Mouse (Mus musculus) intestine, postnatal 0 days (tissue): Measurements from ENCODE around the gene 4930564D02Rik. TPM values are rescaled to one million over a fixed set of nuclear protein-coding genes. Genes with fewer than 3 reads are reported as not detected.
A peak's percentile ranks its signal among the peaks of the same experiment; 100 is the strongest.

Experiments used
- ATAC-seq: fragments of 200-750 bp; cut with Nextera tagmentation; 2 replicates; pipeline ENCODE4 v1.8.0; 2017; ENCODE audit warnings: mild to moderate bottlenecking, moderate TSS enrichment, moderate library complexity
- H3K27ac ChIP-seq: fragments of 300-500 bp; sonication (generic); 2 replicates; pipeline ENCODE4 v1.5.1; 2014; ENCODE audit warnings: mild to moderate bottlenecking, low read depth, low read length, moderate library complexity
- H3K27me3 ChIP-seq: fragments of 300-500 bp; sonication (generic); replicated peaks from 2 replicates; pipeline ENCODE4 v1.6.1; 2014; ENCODE audit warnings: low read length, mixed read lengths; ENCODE audit not compliant: control insufficient read depth, insufficient read depth
- H3K36me3 ChIP-seq: fragments of 300-500 bp; sonication (generic); 2 replicates; pipeline ENCODE4 v1.6.1; 2014; ENCODE audit warnings: mild to moderate bottlenecking, moderate library complexity; ENCODE audit not compliant: control insufficient read depth, insufficient read depth
- H3K4me1 ChIP-seq: fragments of 300-500 bp; sonication (generic); replicated peaks from 2 replicates; pipeline ENCODE4 v1.6.1; 2014; ENCODE audit warnings: antibody characterized with exemption, low read length, mixed read lengths; ENCODE audit not compliant: control insufficient read depth, insufficient read depth
- H3K4me2 ChIP-seq: fragments of 300-500 bp; sonication (generic); replicated peaks from 2 replicates; pipeline ENCODE4 v1.6.1; 2014; ENCODE audit warnings: low read depth, mild to moderate bottlenecking, moderate library complexity
- H3K4me3 ChIP-seq: fragments of 300-500 bp; sonication (generic); 2 replicates; pipeline ENCODE4 v1.5.1; 2014; ENCODE audit warnings: low read depth, low read length
- H3K9ac ChIP-seq: fragments of 300-500 bp; sonication (generic); 2 replicates; pipeline ENCODE4 v1.6.1; 2014; ENCODE audit warnings: mild to moderate bottlenecking, low read depth, low read length
- H3K9me3 ChIP-seq: fragments of 300-500 bp; sonication (generic); 2 replicates; pipeline ENCODE4 v1.6.1; 2016; ENCODE audit warnings: mixed run types; ENCODE audit not compliant: control insufficient read depth
- CTCF ChIP-seq: sonication (generic); IDR thresholded peaks from 2 replicates; pipeline ENCODE4 v1.5.1; 2016; ENCODE audit warnings: low read depth, mild to moderate bottlenecking, control low read depth, antibody characterized with exemption, moderate library complexity
- WGBS: fragments of 180-500 bp; shearing (Covaris S2); extraction: QIAGEN DNeasy Blood & Tissue Kit; methylation state at CpG from one replicate; pipeline ENCODE4 v1.1.7; 2014; 5-methylcytosine and 5-hydroxymethylcytosine counted together
- polyA plus RNA-seq: library from polyadenylated mRNA; unstranded; fragments of >200 nt; fragmentation: Nextera tagmentation; extraction: Ambion mirVana; gene quantifications from 2 replicates; pipeline ENCODE4 v1.2.1, GENCODE M21; 2015

Gene 4930564D02Rik
- polyA plus RNA-seq = not detected in 2 replicates

GRCm38 (mm10) chr3:105066544-105066943 is at the start of gene 4930564D02Rik:
TSS of gene 4930564D02Rik (plus strand) at chr3:105066844.
- H3K27ac ChIP-seq = no peak within 1 kb of the TSS
- H3K9me3 ChIP-seq = no peaks in the 10 kb centered on the region
- WGBS = 70% methylated on average over 10 of the region's 10 CpGs
- no peak for ATAC-seq
- H3K4me1 ChIP-seq = no peaks in the 10 kb centered on the region
- H3K4me3 ChIP-seq = no peak within 1 kb of the TSS
- no peak within 1 kb of the TSS for H3K4me2 ChIP-seq
- TF ChIP-seq CTCF = no peak
- no peak within 1 kb of the TSS for H3K9ac ChIP-seq
- H3K36me3 ChIP-seq = no peaks in the 10 kb centered on the region
- no peaks in the 10 kb centered on the region for H3K27me3 ChIP-seq

DNA sequence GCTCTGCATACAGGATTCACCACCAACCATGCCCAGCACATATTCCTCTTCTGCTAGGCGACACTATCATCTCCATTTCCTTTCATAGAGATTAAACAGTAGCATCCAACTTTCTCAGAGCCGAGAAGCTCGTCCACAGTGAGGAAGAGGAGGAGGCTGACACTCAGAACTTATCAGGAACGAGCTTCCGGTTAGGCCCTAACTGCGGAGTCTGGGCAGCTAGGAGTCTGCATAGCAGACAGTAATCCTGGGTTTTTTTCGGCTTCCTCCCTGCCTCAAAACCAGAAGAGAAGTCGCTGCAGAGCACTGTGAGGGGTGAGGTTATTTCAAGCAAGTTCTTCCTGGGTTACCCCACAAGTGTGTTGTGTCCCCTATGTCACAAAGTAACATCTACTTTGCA is 49.3 kb upstream of the 4930564D02Rik start:
- no peaks in the 10 kb centered on the region for H3K9me3 ChIP-seq
- H3K9ac ChIP-seq = no peak overlapping the region
- no peaks in the 10 kb centered on the region for H3K27me3 ChIP-seq
- WGBS = 80% methylated on average over 8 of the region's 8 CpGs
- H3K27ac ChIP-seq = no peak overlapping the region
- no peak for ATAC-seq
- H3K4me3 ChIP-seq = no peak overlapping the region
- H3K4me2 ChIP-seq = no peak overlapping the region
- H3K4me1 ChIP-seq = peaks cover 9% of the 10 kb centered on the region
- H3K36me3 ChIP-seq = no peaks in the 10 kb centered on the region; the same call in 1 of the 2 replicates
- TF ChIP-seq CTCF = no peak

- no peak overlapping the region for H3K4me3 ChIP-seq
- no peaks in the 10 kb centered on the region; the same call in 1 of the 2 replicates for H3K36me3 ChIP-seq
- no peaks in the 10 kb centered on the region for H3K9me3 ChIP-seq
- ATAC-seq = no peak
- H3K4me1 ChIP-seq = peaks cover 9% of the 10 kb centered on the region
- no peak overlapping the region for H3K9ac ChIP-seq
- no peak overlapping the region for H3K4me2 ChIP-seq
- no peaks in the 10 kb centered on the region for H3K27me3 ChIP-seq
- TF ChIP-seq CTCF = no peak
- WGBS = 69% methylated on average over 10 of the region's 10 CpGs
- H3K27ac ChIP-seq = peak overlapping the region; percentile 57
Observed at GRCm38 (mm10) chr3:105018085-105018782, 48.4 kb upstream of the 4930564D02Rik start.

DNA sequence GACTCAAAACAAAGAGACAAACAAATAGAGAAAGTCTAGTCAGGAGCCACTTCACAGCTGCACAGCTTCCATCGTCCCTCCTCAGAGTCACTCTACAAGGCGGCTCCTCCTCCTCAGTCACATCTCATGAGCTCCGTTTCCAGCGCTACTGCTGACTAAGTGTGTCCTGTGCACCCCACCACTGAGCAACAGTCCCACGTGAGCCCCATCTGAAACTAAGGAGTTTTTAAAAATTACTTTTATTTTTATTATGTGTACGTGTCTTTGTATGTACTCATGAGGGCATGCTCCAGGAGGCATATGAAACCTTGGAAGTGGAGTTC is 47.9 kb upstream of the 4930564D02Rik start:
- H3K36me3 ChIP-seq = no peaks in the 10 kb centered on the region; the same call in 1 of the 2 replicates
- WGBS = 84% methylated on average over 6 of the region's 6 CpGs
- no peak overlapping the region for H3K9ac ChIP-seq
- no peaks in the 10 kb centered on the region for H3K27me3 ChIP-seq
- H3K4me3 ChIP-seq = no peak overlapping the region
- H3K4me1 ChIP-seq = peaks cover 9% of the 10 kb centered on the region
- ATAC-seq = no peak
- H3K4me2 ChIP-seq = no peak overlapping the region
- no peak for TF ChIP-seq CTCF
- peak overlapping the region; percentile 57 for H3K27ac ChIP-seq
- no peaks in the 10 kb centered on the region for H3K9me3 ChIP-seq

- H3K27ac ChIP-seq = peak overlapping the region; percentile 81
- H3K4me1 ChIP-seq = peaks cover 9% of the 10 kb centered on the region
- no peak; the same call in 1 of the 2 replicates for TF ChIP-seq CTCF
- H3K9ac ChIP-seq = no peak overlapping the region
- H3K9me3 ChIP-seq = no peaks in the 10 kb centered on the region
- no peaks in the 10 kb centered on the region; the same call in 1 of the 2 replicates for H3K36me3 ChIP-seq
- H3K4me3 ChIP-seq = no peak overlapping the region
- peak overlapping the region; percentile 21; the same call in 1 of the 2 replicates for H3K4me2 ChIP-seq
- ATAC-seq = 0 out of 2 replicates have a peak, but pooled peaks have one; percentile 36
- 32% methylated on average over 12 of the region's 12 CpGs for WGBS
- H3K27me3 ChIP-seq = no peaks in the 10 kb centered on the region
Observed at GRCm38 (mm10) chr3:105019826-105020692, 46.6 kb upstream of the 4930564D02Rik start.

GRCm38 (mm10) chr3:105023371-105024005 is 43.2 kb upstream of the 4930564D02Rik start:
- no peak for TF ChIP-seq CTCF
- WGBS = 77% methylated on average over 10 of the region's 10 CpGs
- H3K36me3 ChIP-seq = peaks cover 9% of the 10 kb centered on the region; the same call in 1 of the 2 replicates
- peaks cover 8% of the 10 kb centered on the region for H3K4me1 ChIP-seq
- H3K4me2 ChIP-seq = no peak overlapping the region
- H3K4me3 ChIP-seq = no peak overlapping the region
- H3K9me3 ChIP-seq = no peaks in the 10 kb centered on the region
- H3K9ac ChIP-seq = no peak overlapping the region
- H3K27ac ChIP-seq = peak overlapping the region; percentile 50; the same call in 1 of the 2 replicates
- H3K27me3 ChIP-seq = no peaks in the 10 kb centered on the region
- ATAC-seq = no peak
